Mouse (Mus musculus) cortical plate, adult 2 months (tissue): Measurements from ENCODE around the gene Wdr45b.
A peak's percentile ranks its signal among the peaks of the same experiment; 100 is the strongest.

Source experiments
- CTCF ChIP-seq: fragments of 200-500 bp; IDR thresholded peaks from 2 replicates; pipeline ENCODE4 v1.5.1; 2011; ENCODE audit warnings: mild to moderate bottlenecking, control low read depth, low read length; ENCODE audit not compliant: insufficient read depth; ENCODE audit errors: extremely low read depth
- POLR2A ChIP-seq: fragments of 200-500 bp; IDR thresholded peaks from 2 replicates; pipeline ENCODE4 v1.6.1; 2011; ENCODE audit warnings: mild to moderate bottlenecking, low read length, control low read depth; ENCODE audit not compliant: insufficient read depth; ENCODE audit errors: extremely low read depth

DNA sequence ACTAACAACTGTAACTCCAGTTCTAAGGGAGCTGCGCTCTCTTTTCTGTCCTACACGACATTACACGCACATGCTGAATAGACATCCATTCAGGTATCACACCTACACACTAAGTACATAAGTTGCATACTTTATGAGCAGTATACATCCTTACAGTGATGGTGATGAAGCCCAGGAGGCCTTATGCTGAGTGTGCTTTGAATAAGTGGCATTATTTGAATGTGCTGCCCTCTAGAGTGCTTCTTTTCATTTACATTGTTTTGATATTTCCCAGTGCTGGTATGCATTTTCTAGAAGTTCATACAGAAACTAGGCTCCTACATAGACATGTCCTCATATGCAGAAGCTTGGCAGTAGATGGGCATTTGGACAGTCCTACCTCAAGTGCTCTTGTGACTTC lies 64.4 kb downstream of the Wdr45b start:
- peak; percentile 18; the same call in 1 of the 2 replicates for TF ChIP-seq CTCF
- TF ChIP-seq POLR2A = no peak
